Mouse (Mus musculus) gastrocnemius, adult 2 months (tissue): ENCODE results near the gene Olfr1189. TPM values are rescaled to one million over a fixed set of nuclear protein-coding genes. Genes with fewer than 3 reads are reported as not detected.
"Not testable (repeated sequence)": the region's sequence is repeated elsewhere in the genome, so short reads cannot be mapped to it uniquely, and the experiment has no call there.

Source experiments
- DNase-seq: peaks from one replicate; pipeline ENCODE4 v3.0.0; 2022
- H3K27ac ChIP-seq: fragments of 200-600 bp; 2 replicates; pipeline ENCODE4 v1.8.1; 2022; ENCODE audit warnings: mild to moderate bottlenecking
- H3K4me3 ChIP-seq: fragments of 200-600 bp; 2 replicates; pipeline ENCODE4 v1.8.1; 2022; ENCODE audit warnings: mild to moderate bottlenecking, moderate library complexity
- CTCF ChIP-seq: fragments of 200-600 bp; IDR thresholded peaks from 2 replicates; pipeline ENCODE4 v1.8.1; 2022; ENCODE audit warnings: antibody characterized with exemption, mild to moderate bottlenecking, moderate library complexity
- intact Hi-C: fragments of 180-260 bp; cut with DNase I; formaldehyde crosslinking; loops from one replicate; pipeline ENCODE4 v1.15.1; 2025
- long read RNA-seq, 2 experiments: library from polyadenylated mRNA; stranded (forward); transcript quantifications; one replicate each; pipeline ENCODE4 v2.0.0; 2021
- total RNA-seq, 2 experiments: library from RNA; stranded (reverse); gene quantifications; 2 replicates each; pipeline ENCODE4 v1.2.3; 2021

Olfr1189 gene
- not detected for total RNA-seq
- long read RNA-seq, experiment 1, result 0 reads
- long read RNA-seq, experiment 2, result 0 reads

DNA sequence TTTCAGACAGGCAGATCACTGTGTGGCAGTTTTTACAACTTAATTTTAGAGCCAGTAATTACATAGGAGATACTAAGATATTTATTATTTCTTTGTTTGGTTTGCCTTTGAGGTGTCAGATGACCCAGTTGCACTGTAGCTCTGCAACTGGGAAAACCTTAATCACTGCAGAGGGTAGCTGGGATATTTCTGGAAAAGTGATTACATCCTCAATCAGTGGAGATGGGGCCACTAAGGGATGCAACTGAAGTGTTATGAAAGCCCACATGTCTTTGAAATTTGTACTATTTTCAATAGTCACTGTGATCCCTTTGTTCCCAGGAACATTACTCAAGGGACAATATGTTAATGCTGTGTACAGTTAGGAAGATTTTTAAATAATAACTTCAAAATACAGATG is at the start of gene Olfr1189:
Olfr1189 (plus strand) TSS at position 301 of the 400 bp plus-strand sequence.
- intact Hi-C loops, result no loop called here
- no peak within 1 kb of the TSS for H3K4me3 ChIP-seq
- no peak for DNase-seq
- no peak within 1 kb of the TSS for H3K27ac ChIP-seq
- no peak for TF ChIP-seq CTCF

DNA sequence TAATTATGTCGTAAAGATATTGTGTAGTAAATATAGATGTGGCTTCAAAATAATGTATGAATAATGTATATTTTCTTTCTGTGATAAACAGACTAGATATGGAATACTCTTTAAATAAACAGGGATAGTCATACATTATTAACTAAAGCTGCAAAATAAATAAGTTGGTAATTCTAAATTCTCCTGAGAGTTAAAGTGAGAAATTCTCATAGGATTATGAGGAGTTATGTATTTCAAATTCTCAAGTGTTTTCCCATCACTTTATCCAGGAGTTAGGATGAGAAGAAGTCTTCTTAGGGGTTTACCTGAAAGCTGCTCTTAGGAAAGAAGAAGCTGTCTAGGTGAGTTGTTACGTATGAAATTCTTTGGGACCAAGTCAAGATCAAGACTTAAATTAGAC is 29.6 kb upstream of the Olfr1189 start, which contains the start of gene Olfr1188:
Olfr1188 (plus strand) TSS at position 301 of the 400 bp plus-strand sequence.
- no peak within 1 kb of the TSS for H3K27ac ChIP-seq
- intact Hi-C loops, result no loop called here
- DNase-seq, result no peak
- TF ChIP-seq CTCF, result no peak
- H3K4me3 ChIP-seq, result no peak within 1 kb of the TSS

GRCm38 (mm10) chr2:88572696-88573095 is 13.6 kb upstream of the Olfr1189 start:
- DNase-seq, H3K27ac ChIP-seq, intact Hi-C loops, H3K4me3 ChIP-seq: not testable (repeated sequence)

- intact Hi-C loops, DNase-seq, H3K27ac ChIP-seq, H3K4me3 ChIP-seq: not testable (repeated sequence)
Observed at GRCm38 (mm10) chr2:88640242-88640641, 54.0 kb downstream of the Olfr1189 start, which contains the start of gene Olfr1191-ps1. TSS of gene Olfr1191-ps1 (plus strand) at chr2:88640542.

Other genes with a start within 250 kb of the Olfr1189 start
- not detected for gene Olfr1176, start 249.7 kb upstream of the Olfr1189 start, total RNA-seq
- not detected for gene Olfr1177-ps, start 240.0 kb upstream of the Olfr1189 start, total RNA-seq
- not detected for gene Olfr1178, start 199.4 kb upstream of the Olfr1189 start, total RNA-seq
- not detected for gene Olfr1179, start 180.0 kb upstream of the Olfr1189 start, total RNA-seq
- gene Olfr1180, start 167.3 kb upstream of the Olfr1189 start, total RNA-seq, result not detected
- gene Olfr1181, start 160.3 kb upstream of the Olfr1189 start, total RNA-seq, result not detected
- gene Gm13757, start 137.3 kb upstream of the Olfr1189 start, total RNA-seq, result not detected
- not detected for gene Olfr1183, start 131.6 kb upstream of the Olfr1189 start, total RNA-seq
- not detected for gene Olfr1184, start 102.9 kb upstream of the Olfr1189 start, total RNA-seq
- gene Olfr1185-ps1, start 93.1 kb upstream of the Olfr1189 start, total RNA-seq, result not detected
- not detected for gene Olfr1186, start 67.9 kb upstream of the Olfr1189 start, total RNA-seq
- gene Olfr1188, start 29.5 kb upstream of the Olfr1189 start, total RNA-seq, result not detected
- not detected for gene Olfr1191-ps1, start 54.1 kb downstream of the Olfr1189 start, total RNA-seq
- gene Olfr1192-ps1, start 62.1 kb downstream of the Olfr1189 start, total RNA-seq, result not detected
- gene Olfr1193, start 89.2 kb downstream of the Olfr1189 start, total RNA-seq, result not detected
- not detected for gene Olfr1195, start 102.7 kb downstream of the Olfr1189 start, total RNA-seq
- not detected for gene Olfr1196, start 118.1 kb downstream of the Olfr1189 start, total RNA-seq
- gene Olfr1197, start 145.9 kb downstream of the Olfr1189 start, total RNA-seq, result not detected
- gene Olfr1198, start 164.9 kb downstream of the Olfr1189 start, total RNA-seq, result not detected
- gene Olfr1199, start 174.0 kb downstream of the Olfr1189 start, total RNA-seq, result not detected
- gene Olfr1200, start 184.0 kb downstream of the Olfr1189 start, total RNA-seq, result not detected
- gene Olfr1201, start 206.6 kb downstream of the Olfr1189 start, total RNA-seq, result not detected
- gene Olfr1202, start 228.0 kb downstream of the Olfr1189 start, total RNA-seq, result not detected
- not detected for gene Olfr1205, start 243.3 kb downstream of the Olfr1189 start, total RNA-seq